Mouse (Mus musculus) thymus, postnatal 4 days (tissue): ENCODE measurements around the gene Rps15.
A peak's percentile ranks its signal among the peaks of the same experiment; 100 is the strongest.

ENCODE experiments used
- DNase-seq: peaks from one replicate; pipeline ENCODE4 v3.0.0; 2021

Rps15 gene

DNA sequence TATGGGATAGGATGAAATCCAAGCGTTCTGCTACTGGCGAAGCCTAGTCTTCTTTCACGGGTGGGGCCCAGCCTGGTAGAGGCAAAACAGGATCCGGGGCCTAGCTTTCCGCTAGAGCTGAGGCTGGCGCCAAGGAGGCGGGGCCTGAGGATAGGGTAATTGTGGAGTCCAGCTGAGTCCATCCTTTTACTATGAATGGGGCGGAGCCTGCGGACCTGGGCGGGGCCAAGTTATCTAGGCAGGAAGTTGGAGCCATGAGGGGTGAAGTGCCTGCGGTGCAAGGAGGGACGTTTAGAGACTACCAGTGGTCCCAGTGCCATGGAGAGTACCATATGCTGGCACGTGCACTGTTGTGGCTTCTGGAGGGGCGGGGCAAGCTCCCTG is 30.7 kb upstream of the Rps15 start:
- DNase-seq = peak; percentile 80

DNA sequence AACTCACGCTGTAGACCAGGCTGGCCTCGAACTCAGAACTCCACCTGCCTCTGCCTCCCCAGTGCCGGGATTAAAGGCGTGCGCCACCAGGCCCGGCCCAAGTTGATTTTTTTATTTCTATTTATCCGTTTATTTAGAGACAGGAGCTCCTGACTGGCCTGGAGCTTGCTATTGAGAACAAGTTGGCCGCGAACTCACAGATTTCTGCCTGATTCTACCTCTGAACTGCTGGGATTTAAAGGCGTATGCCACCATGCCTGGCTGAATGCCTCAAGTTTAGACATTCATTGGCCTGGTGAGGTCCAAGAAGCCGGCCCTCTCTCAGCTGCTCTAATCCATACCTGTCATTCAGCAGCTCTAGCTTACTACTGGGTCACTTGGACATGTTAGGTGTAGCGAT is 30.1 kb upstream of the Rps15 start:
- DNase-seq = no peak

DNA sequence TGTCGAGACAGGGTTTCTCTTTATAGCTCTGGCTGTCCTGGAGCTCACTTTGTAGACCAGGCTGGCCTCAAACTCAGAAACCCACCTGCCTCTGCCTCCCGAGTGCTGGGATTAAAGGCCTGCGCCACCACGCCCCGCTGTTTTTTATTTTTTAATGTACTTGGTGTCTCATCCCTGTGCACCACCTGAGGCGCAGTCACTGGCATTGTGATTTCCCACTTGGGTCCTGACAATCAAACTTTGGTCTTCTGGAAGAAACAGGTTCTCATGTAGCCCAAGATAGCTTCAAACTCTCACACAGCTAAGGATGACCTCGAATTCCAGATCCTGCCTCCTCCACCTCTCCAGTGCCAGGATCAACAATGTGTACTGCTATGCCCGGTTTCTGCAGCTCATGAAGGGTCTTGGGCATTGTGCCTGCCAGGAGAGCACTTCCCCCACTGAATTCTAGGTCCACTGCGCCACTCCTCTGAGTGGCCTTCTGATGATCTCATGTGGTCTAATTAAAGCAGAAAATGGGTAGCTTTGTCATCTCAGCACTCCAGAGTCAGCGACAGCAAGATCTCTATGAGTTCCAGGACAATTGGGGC is 29.4 kb upstream of the Rps15 start:
- no peak for DNase-seq

GRCm38 (mm10) chr10:80264341-80265148 is 27.7 kb upstream of the Rps15 start:
- DNase-seq = peak; percentile 100

GRCm38 (mm10) chr10:80265149-80265486 is 27.1 kb upstream of the Rps15 start:
- DNase-seq = no peak

- DNase-seq = no peak
Observed at GRCm38 (mm10) chr10:80270099-80270498, 22.2 kb upstream of the Rps15 start.

DNA sequence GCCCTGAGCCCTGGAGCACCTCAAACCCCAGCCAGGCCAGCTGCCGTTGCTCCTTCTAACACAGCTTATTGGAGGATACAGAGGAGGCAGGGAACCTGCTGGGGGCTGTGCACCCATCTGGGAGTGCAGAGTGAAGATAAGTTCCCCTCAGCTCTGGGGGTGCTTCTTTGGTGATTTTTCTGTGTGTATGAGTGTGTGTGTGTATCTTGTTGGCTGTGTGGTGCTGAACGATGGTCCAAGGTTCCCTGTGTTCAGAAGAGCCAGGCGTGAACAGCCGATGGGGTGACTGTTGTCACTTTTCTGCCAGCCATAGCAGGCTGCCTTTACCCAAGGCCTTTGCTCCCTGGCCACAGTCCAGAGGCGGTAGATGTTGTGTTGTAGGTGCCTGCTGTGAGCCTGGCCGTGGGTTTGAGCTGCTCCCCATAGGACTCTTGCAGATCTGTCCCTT is 21.5 kb upstream of the Rps15 start:
- no peak for DNase-seq

DNA sequence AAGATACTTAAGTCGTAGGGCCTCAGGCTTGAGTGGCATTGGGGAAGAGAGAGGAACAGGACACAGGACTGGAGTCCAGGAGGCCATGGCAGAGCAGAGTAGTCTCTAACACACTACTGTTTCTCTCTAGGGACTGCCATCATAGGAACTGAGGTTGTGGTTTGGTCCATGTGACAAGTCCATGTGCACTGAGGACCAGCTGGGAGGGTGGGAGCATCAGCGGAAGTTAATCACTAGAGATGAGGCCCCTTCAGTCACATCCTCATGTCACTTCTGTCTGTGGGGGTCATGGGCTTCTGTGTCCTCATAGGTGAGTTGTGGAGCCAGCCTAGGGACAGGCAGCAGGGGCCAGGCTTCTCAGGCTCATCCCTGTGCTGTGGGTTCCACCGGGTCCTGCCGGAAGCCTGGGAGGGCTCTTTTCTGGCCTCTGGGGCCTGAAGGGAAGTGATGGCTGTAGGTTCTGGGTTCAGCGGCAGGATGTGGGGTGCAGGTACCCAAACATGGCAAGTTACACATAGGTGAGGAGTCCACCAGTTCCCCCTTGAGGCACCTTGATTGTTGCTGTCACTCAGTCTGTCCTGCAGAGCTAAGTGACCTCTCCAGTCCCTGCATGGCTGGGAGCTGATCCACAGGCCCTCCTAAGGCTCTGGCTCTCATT is 20.9 kb upstream of the Rps15 start:
- no peak for DNase-seq

DNA sequence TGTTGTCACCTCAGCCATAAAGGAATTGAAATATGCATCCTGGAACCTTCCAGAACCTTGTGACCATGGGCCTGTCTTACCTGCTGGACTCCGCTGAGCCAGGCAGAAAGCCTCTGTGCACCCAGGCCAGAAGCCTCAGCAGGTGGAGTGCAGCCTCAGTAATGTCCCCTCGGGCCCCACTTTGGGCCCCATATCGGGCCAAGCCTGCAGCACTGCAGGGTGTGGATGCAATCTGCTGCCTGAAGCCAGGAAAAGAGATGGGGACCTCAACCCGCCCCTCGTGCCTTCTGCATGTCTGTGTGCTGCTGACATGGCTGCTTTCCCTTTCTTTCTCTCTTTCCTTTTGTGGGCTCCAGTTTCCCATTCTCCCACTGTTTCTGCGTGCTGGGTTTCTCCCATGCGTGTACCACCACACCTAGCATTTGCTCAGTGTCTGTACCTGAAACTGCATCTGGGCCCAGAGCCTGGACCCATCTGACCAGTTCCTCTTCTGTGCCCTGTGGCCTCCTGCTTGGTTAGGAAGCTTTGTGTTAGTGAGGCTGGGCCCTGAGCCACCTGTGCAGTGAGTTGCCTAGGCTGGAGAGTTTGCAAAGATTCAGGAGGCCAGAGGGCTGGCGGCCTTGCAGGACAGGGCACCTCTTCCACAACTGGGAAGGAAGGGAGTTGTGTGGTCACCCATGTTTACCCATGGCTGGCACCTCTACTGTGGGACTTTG is 20.2 kb upstream of the Rps15 start:
- DNase-seq = no peak

GRCm38 (mm10) chr10:80273847-80274246 is 18.4 kb upstream of the Rps15 start:
- no peak for DNase-seq

DNA sequence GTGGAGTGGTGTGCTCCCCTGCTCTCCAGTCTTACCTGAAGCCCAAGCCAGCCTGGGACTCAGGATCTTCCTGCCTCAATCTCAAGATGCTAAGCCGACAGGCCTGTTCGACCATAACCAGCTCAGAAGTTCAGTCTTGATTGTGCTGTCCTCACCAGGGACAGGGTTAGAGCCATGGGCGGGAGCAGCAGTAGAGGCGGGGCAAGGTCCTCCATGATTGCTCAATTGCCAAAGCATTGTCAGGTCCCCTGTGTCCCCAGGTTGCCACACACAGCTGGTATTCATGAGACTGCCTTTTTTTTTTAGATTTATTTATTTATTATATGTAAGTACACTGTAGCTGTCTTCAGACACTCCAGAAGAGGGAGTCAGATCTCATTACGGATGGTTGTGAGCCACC is 16.0 kb upstream of the Rps15 start:
- no peak for DNase-seq

GRCm38 (mm10) chr10:80278390-80278789 is 13.9 kb upstream of the Rps15 start:
- DNase-seq = no peak

- DNase-seq = no peak
Observed at GRCm38 (mm10) chr10:80279273-80279672, 13.0 kb upstream of the Rps15 start.

DNA sequence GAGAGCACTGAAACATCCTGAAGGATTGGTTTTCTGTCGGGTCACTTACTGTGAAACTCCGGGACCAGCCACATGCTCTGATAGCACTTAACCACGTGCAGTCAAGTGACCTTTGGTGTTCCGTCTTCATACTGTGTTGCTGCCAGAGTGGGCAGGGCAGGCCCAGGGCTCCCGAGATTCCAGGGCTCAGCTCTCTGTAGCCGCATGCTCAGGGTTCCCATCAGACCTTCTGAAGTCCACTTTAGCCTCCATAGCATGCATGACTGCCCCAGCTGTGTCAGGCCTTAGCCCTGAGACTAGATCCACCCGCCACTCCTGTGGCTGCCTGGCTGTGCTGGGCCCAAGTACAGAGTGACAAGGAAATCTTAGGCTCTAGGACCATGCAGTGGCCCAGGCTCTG is 10.9 kb upstream of the Rps15 start:
- no peak for DNase-seq

DNA sequence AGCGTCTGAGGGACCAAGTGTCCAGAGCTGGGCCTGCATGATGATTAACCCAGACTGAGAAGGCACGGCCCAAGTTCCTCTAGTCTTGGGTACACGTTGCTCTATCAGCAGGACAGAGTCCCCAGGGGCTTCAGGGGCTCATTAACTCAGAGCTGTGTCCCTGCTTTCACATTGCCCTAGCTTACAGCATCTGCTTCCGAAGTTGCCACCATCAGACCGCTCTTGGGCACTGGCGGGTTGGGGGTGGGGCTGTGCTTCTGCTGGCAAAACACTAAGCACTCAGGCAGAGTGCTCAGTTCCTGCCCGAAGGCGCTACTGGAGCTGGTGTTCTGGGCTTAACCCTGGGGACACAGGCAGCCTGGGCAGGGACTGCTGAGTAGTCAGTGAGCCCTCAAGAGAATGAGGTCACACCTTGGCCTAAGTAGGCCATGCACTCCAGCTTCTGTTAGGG is 10.3 kb upstream of the Rps15 start:
- DNase-seq = no peak

- no peak for DNase-seq
Observed at GRCm38 (mm10) chr10:80282481-80283441, 9.5 kb upstream of the Rps15 start.

- no peak for DNase-seq
Observed at GRCm38 (mm10) chr10:80285222-80286070, 6.8 kb upstream of the Rps15 start.

- no peak for DNase-seq
Observed at GRCm38 (mm10) chr10:80288097-80288496, 4.2 kb upstream of the Rps15 start.

DNA sequence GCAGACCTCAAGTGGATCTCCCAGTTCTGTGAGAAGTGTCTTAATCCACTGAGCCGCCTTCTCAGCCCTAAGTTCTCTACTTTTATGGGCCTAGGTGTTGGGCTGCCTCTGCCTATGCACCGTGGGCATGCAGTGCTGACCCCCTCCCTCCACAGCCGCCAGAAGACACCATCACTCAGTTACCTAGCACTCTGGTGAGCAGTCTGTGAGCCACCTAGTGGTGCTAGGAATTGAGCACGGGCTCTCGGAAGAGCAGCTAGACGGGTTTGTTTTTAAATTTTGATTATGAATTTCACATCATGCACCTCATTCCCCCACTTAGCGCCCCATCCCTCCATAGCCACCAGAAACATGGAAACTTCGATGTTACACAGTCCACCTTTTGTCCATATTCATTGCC is 3.6 kb upstream of the Rps15 start:
- no peak for DNase-seq

GRCm38 (mm10) chr10:80293325-80293724 is 1.1 kb downstream of the Rps15 start:
- DNase-seq = peak; percentile 53

DNA sequence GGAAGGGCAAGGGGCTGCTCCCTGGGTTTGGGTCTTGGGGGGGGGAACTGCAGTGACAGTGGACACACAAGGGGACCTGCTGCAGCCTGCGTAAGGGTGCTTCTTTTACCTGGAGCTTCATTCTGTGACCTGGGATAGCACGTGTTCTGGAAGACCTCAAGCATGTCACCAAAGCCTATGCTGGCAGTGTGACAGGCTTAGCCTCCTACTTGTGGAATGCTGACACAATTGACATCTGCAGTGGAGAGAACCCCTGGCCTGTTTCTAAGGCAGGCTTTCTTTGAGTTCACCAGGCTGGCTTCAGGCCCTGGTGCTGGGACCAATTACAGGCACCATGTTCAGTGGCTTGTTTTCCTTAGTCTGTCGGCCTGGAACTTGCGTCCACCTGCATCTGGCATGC is 2.1 kb downstream of the Rps15 start:
- no peak for DNase-seq
